Mouse (Mus musculus): Measurements from ENCODE around the gene Hist1h2ai. TPM values are rescaled to one million over a fixed set of nuclear protein-coding genes. Genes with fewer than 3 reads are reported as not detected.

Gene Hist1h2ai
- total and polyA plus RNA-seq, 3 experiments: 8.2 to 1,435 TPM; not detected in 1

DNA sequence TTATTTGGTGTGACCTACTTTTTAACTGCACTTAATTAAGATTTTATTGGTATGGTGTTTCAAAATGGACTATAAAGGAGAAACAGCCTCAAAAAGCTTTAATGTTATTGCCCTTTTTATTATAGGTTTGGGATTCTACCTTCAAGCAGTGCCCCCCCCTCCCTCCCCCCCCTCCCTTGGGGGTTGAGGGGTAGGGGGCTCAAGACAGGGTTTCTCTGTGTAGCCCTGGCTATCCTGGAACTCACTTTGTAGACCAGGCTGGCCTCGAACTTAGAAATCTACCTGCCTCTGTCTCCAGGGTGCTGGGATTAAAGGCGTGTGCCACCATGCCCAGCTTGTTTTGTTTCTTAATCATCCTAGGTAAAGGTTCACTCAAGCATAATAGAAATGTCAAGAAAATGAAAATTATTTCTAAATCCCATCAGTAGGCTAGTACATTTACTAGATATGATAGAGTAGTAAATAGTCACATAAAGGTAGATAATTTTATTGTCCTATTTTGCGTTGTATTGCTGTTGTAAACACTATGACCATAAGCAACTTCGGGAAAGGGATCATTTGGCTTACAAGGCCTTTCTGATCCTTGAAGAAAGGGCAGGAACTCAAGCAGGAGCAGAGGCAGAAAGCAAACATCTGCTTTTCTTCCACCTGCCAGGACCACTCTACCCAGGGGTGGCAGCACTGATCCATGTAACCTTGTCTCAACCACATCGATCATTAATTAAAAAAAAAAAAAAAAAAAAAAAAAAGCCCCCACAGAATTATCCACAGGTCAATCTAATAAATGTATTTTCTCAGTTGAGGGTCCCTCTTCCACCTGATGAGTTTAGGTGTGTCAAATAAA lies 7.0 kb downstream of the Hist1h2ai start:
- H3K9me3 ChIP-seq (replicated peaks; ENCODE audit: insufficient read depth, low read length): no peaks in the 10 kb centered on the region
- peaks cover 0 to 18% of the 10 kb centered on the region in 2 experiments; a peak in 2 of 4 replicates for H3K36me3 ChIP-seq (ENCODE audit: control insufficient read depth in 1 of 2, insufficient read depth in 2 of 2, low read length in 2 of 2)
- H3K4me1 ChIP-seq (ENCODE audit: control insufficient read depth in 1 of 2, insufficient read depth in 2 of 2, low read length in 2 of 2): peaks cover 0 to 7% of the 10 kb centered on the region in 2 experiments; a peak in 2 of 4 replicates
- peak overlapping the region; percentile 53 for H3K9ac ChIP-seq (ENCODE audit: control insufficient read depth, low read depth, low read length, poor library complexity, severe bottlenecking)
- H3K4me3 ChIP-seq (ENCODE audit: control insufficient read depth in 1 of 2, insufficient read depth in 1 of 2, low read depth in 2 of 2, low read length in 2 of 2): no peak overlapping the region
- peak; percentile 59 for DNase-seq (ENCODE audit: low read depth, low spot score)
- H3K27ac ChIP-seq (ENCODE audit: control insufficient read depth, low read depth, low read length): no peak overlapping the region
- TF ChIP-seq MXI1 (IDR thresholded peaks at IDR 0.05; ENCODE audit: low read depth, low read length) (no peak), NRF1 (IDR thresholded peaks at IDR 0.05; ENCODE audit: insufficient read depth, low read depth, low read length, poor library complexity, severe bottlenecking) (no peak), TBP (IDR thresholded peaks at IDR 0.05; ENCODE audit: low read depth, low read length) (0 out of 2 replicates have a peak, but pooled peaks have one; percentile 56), CTCF (IDR thresholded peaks at IDR 0.05 in 2 of 3, conservative IDR thresholded peaks at IDR 0.05 in 1 of 3; ENCODE audit: control insufficient read depth in 1 of 3, insufficient read depth in 1 of 3, low read depth in 2 of 3, low read length in 3 of 3, poor library complexity in 1 of 3, severe bottlenecking in 1 of 3) (peak in 1 of 3 experiments; percentile 31; a peak in 1 of 6 replicates), CHD2 (IDR thresholded peaks at IDR 0.05; ENCODE audit: low read length) (no peak), HCFC1 (IDR thresholded peaks at IDR 0.05; ENCODE audit: low read depth, low read length) (no peak)
- H3K79me2 ChIP-seq (ENCODE audit: control insufficient read depth, insufficient read depth, low read length, poor library complexity): peaks cover 2% of the 10 kb centered on the region; the same call in 1 of the 2 replicates
- no peaks in the 10 kb centered on the region for H3K27me3 ChIP-seq (ENCODE audit: control insufficient read depth in 1 of 2, insufficient read depth in 2 of 2, low read length in 2 of 2)

DNA sequence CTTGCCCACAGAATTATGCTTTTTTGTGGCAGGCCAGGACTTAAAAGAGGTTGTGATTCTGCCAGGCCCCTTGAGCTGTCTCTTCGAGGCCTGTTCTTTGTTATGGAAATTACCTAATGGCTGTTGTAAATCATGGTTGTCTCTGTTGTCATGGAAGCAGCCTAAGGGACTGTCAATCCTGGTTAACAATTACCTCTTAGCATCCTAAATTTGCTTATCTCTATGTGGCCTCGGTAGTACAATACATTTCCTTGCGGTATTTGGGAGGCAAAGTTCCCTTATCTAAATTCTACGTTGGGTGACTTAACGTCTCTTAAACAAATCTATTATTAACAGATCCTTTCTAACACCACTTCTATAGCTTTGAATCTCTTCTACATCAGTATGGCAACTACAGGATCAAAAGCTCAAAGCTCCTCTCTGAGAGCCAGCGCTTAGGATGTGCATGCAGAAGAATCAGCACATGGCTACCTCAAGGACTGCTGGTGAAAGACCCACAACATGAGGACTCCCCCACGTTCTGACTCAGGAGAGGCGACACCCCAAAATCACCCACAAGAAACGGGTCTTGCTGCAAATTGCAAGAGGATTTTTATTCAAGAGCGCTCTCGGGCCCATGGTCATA lies 11.8 kb downstream of the Hist1h2ai start:
- H3K79me2 ChIP-seq (ENCODE audit: control insufficient read depth, insufficient read depth, low read length, poor library complexity): no peaks in the 10 kb centered on the region
- H3K27me3 ChIP-seq (ENCODE audit: control insufficient read depth in 1 of 2, insufficient read depth in 2 of 2, low read length in 2 of 2): no peaks in the 10 kb centered on the region
- no peak overlapping the region for H3K4me3 ChIP-seq (ENCODE audit: control insufficient read depth in 1 of 2, insufficient read depth in 1 of 2, low read depth in 2 of 2, low read length in 2 of 2)
- no peak overlapping the region for H3K9ac ChIP-seq (ENCODE audit: control insufficient read depth, low read depth, low read length, poor library complexity, severe bottlenecking)
- H3K27ac ChIP-seq (ENCODE audit: control insufficient read depth, low read depth, low read length): no peak overlapping the region
- peak; percentile 48 for DNase-seq (ENCODE audit: low read depth, low spot score)
- H3K36me3 ChIP-seq (ENCODE audit: control insufficient read depth in 1 of 2, insufficient read depth in 2 of 2, low read length in 2 of 2): no peaks in the 10 kb centered on the region; a peak in 1 of 4 replicates
- TF ChIP-seq USF1 (IDR thresholded peaks at IDR 0.05; ENCODE audit: low read depth, low read length) (no peak), TCF12 (IDR thresholded peaks at IDR 0.05; ENCODE audit: low read depth, low read length) (0 out of 2 replicates have a peak, but pooled peaks have one; percentile 8), GATA1 (IDR thresholded peaks at IDR 0.05; ENCODE audit: low read depth, low read length) (peak; percentile 61), TBP (IDR thresholded peaks at IDR 0.05; ENCODE audit: low read depth, low read length) (no peak), EP300 (IDR thresholded peaks at IDR 0.05; ENCODE audit: low read depth in 1 of 2, low read length in 2 of 2) (peak in 1 of 2 experiments; percentile 54; a peak in 1 of 4 replicates), MEF2A (IDR thresholded peaks at IDR 0.05; ENCODE audit: extremely low read depth, insufficient replicate concordance, low read depth, low read length, poor library complexity, severe bottlenecking) (no peak), MYB (IDR thresholded peaks at IDR 0.05; ENCODE audit: low read depth, low read length) (no peak), HCFC1 (IDR thresholded peaks at IDR 0.05; ENCODE audit: low read depth, low read length) (no peak), POLR2A (IDR thresholded peaks at IDR 0.05; ENCODE audit: control insufficient read depth in 1 of 2, insufficient read depth in 1 of 2, low read depth in 1 of 2, low read length in 2 of 2, poor library complexity in 1 of 2) (no peak), BHLHE40 (IDR thresholded peaks at IDR 0.05; ENCODE audit: borderline replicate concordance, low read depth, low read length) (no peak), CHD1 (IDR thresholded peaks at IDR 0.05; ENCODE audit: low read depth, low read length) (no peak), ZC3H11A (IDR thresholded peaks at IDR 0.05; ENCODE audit: low read depth, low read length) (no peak), ZKSCAN1 (IDR thresholded peaks at IDR 0.05; ENCODE audit: low read depth, low read length) (no peak), USF2 (IDR thresholded peaks at IDR 0.05; ENCODE audit: borderline replicate concordance in 1 of 2, insufficient read depth in 1 of 2, low read depth in 1 of 2, low read length in 2 of 2) (no peak), RCOR1 (IDR thresholded peaks at IDR 0.05; ENCODE audit: low read depth, low read length) (0 out of 2 replicates have a peak, but pooled peaks have one; percentile 42), CHD2 (IDR thresholded peaks at IDR 0.05; ENCODE audit: low read length) (no peak)
- H3K9me3 ChIP-seq (replicated peaks; ENCODE audit: insufficient read depth, low read length): no peaks in the 10 kb centered on the region; the same call in 1 of the 2 replicates
- H3K4me1 ChIP-seq (ENCODE audit: control insufficient read depth in 1 of 2, insufficient read depth in 2 of 2, low read length in 2 of 2): peaks cover 0 to 4% of the 10 kb centered on the region in 2 experiments; a peak in 1 of 4 replicates
